Mouse (Mus musculus): ENCODE measurements around the gene Tmem151a. TPM values are rescaled to one million over a fixed set of nuclear protein-coding genes. Genes with fewer than 3 reads are reported as not detected.
A peak's percentile ranks its signal among the peaks of the same experiment; 100 is the strongest.

The Tmem151a gene
- polyA plus RNA-seq, 1 experiment from 2014 or later = 1.7 TPM

DNA sequence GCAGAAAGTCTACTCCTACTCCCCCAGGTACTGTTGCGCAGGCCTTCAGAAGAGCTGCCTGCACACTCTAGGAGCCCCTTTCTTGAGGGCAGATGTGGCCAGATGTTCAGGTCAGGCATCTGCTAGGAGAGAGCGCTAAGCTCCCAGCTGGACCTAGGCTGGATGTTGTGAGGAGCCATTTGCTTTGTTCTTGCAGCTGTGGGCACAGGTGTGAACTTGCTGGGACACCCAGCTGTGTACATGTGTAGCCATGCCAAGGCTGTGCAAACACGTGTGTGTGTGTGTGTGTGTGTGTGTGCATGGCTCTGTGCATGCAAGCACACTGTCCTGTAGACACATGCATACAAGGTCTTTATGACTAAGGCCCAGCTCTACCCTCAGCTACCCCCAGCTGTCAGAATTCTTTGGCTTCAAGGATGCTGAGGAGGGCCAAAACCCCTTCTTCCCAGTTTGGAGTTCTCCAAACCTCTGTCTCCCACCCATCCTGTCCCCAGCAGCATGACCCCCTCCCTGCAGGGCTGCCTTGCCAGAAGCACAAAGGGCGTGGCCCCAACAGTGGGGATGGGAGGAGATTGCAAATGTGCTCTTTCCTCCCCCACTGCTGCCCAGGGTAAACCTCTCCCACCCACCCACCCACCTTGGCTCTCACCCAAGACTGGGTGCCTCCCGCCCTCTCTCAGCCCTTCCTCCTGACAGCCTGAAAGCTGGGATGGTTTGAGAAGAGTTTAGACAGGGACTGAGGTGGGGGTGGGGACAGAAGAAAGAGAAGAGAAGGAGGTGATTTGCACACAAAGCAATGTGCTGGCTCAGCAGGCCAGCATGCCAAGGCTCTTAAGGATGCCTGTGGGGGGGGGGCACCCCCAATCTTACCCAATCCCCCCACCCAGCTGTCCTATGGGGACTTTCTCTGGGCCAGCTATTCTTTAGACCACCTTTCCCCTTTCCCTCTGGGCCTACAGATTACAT lies 24.7 kb downstream of the Tmem151a start:
- H3K4me2 ChIP-seq = no peak overlapping the region
- no peaks in the 10 kb centered on the region for H3K36me3 ChIP-seq (replicated peaks)
- H3K27me3 ChIP-seq = peaks cover 32% of the 10 kb centered on the region
- H3K9ac ChIP-seq = peak overlapping the region; percentile 21; the same call in 1 of the 2 replicates
- no peak overlapping the region for H3K4me3 ChIP-seq (replicated peaks)
- H3K4me1 ChIP-seq = peaks cover 39% of the 10 kb centered on the region
- no peaks in the 10 kb centered on the region for H3K9me3 ChIP-seq
- H3K27ac ChIP-seq = no peak overlapping the region
- WGBS = 40% methylated on average over 5 of the region's 5 CpGs
- no peak for ATAC-seq (ENCODE audit: low FRiP score)

DNA sequence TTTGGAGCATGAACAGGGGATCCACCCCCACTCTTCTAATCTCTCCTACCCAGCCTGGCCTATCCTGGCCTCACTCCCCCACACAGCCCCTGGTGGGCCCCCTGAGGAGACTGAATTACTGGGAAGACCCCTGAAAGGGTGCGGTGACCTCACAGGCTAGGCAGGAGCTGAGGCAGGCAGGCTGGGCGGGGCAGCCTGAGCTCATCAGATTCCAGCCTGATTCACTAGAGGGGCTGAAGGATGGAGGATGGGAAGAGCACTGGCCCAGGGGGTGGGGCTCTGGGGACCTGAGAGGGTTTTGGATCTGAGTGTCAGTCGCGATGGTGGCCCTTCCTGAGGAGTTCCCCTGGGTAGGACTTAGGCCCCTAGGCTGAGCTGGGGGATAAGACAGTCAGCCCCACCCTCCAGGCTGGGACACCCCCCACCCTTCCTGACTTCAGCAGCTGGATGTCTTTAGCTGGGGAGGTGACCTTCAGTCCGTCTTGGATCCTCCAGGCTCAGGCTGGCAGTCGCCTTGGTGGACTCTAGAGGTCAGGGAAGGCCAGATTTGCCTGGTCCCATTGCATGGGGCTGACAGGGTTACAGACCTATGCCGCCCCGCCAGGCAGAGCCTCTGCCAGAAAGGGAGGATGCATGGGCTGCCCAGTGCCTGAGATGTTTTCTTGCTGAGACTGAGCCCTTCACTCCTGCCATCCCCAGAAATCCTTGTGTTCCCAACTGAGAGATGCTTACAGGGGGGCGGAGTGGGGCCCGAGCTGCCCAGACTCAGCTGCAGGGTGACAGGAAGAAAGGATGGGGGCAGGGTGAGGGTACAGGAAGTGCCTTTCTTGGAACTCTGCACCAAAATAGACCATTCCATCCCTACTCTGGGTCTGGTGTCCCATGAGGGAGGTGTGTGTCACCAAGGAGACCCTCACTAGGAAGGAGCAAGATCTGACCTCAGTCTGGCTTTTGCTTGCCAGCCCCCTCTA lies 26.2 kb downstream of the Tmem151a start:
- H3K36me3 ChIP-seq (replicated peaks) = no peaks in the 10 kb centered on the region
- H3K4me3 ChIP-seq (replicated peaks) = no peak overlapping the region; the same call in 1 of the 2 replicates
- peaks cover 23% of the 10 kb centered on the region for H3K27me3 ChIP-seq
- H3K9me3 ChIP-seq = no peaks in the 10 kb centered on the region
- peaks cover 39% of the 10 kb centered on the region for H3K4me1 ChIP-seq
- H3K9ac ChIP-seq = peak overlapping the region; percentile 25; the same call in 1 of the 2 replicates
- H3K4me2 ChIP-seq = no peak overlapping the region
- 10% methylated on average over 10 of the region's 10 CpGs for WGBS
- H3K27ac ChIP-seq = no peak overlapping the region
- ATAC-seq (ENCODE audit: low FRiP score) = no peak

DNA sequence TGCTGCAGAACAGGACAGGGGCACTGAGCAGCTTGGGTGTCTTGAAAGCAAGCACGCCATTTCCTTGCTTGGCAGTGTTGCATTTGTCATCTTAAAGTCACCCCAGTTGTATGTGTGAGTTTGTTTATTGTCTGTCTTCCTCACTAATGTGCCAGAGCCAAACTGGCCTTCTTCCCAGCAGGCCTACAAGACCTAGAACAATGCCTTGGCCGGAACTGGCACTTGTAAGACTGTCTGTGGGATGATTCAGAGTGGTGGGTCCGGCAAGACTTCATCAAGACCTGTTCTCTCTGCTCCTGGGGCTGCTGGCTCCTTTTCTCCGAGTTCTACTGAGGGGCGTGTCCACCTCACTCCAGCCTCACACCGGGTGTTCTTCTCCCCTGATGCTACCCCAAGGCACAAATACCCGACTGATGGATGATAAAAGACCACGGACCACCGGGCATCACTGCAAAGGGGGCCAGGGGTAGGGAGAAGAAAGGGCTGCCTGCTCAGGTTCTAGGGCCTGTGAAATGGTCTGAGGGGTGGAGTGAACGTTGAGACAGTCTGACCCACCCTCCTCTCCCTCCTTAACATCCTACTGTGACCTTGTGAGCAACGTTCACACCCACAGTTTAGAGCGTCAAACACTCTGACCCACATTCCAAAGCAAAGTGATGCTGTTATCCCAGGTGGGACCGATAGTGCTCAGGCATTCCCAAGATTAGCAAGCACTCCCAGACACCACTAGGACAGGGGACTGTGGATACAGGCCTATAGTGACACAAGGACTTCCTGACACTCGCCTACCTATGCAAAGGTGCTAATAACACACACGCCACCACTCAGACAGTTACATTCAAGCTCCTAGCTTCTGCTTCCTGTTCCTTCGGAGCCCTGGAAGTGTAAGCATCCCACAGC lies 27.2 kb downstream of the Tmem151a start:
- Histone ChIP-seq H3K9me3 (no peaks in the 10 kb centered on the region), H3K27ac (no peak overlapping the region), H3K4me1 (peaks cover 39% of the 10 kb centered on the region)

DNA sequence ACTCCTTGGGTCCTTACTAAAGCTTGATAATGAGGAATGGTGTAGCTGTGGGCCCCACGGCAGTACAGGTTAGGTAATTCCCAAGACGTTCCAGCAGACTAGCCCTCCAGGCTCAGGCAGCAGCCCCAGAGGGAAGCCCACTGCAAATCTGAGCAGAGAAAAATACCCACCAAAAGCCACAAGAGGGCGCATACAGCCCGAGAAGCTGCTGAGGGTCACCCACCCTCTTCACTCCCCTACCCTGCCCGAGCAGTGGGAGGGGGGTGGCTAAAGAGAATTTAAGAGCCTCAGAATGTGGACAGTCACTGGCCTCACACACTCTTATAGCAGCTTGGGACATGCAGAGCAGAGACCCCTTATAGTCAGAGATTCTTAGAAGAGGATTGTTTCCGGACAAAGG lies 29.1 kb downstream of the Tmem151a start:
- H3K4me3 ChIP-seq (replicated peaks) = no peak overlapping the region
- no peaks in the 10 kb centered on the region for H3K9me3 ChIP-seq
- H3K27me3 ChIP-seq = peaks cover 46% of the 10 kb centered on the region
- no peak overlapping the region for H3K27ac ChIP-seq
- H3K36me3 ChIP-seq (replicated peaks) = no peaks in the 10 kb centered on the region
- H3K4me1 ChIP-seq = peaks cover 42% of the 10 kb centered on the region
- peak; percentile 61 for ATAC-seq (ENCODE audit: low FRiP score)
- H3K9ac ChIP-seq = no peak overlapping the region
- WGBS = 7% methylated on average over 6 of the region's 6 CpGs
- no peak overlapping the region for H3K4me2 ChIP-seq

More for the DNA sequence above, 27.2 kb downstream of the Tmem151a start:
- WGBS = 24% methylated on average over 16 of the region's 16 CpGs
- Histone ChIP-seq H3K4me3 (replicated peaks) (no peak overlapping the region), H3K9ac (0 out of 2 replicates have a peak overlapping the region, but pooled peaks have one; percentile 25), H3K4me2 (no peak overlapping the region), H3K27me3 (peaks cover 33% of the 10 kb centered on the region), H3K36me3 (replicated peaks) (no peaks in the 10 kb centered on the region)
- ATAC-seq (ENCODE audit: low FRiP score) = no peak

DNA sequence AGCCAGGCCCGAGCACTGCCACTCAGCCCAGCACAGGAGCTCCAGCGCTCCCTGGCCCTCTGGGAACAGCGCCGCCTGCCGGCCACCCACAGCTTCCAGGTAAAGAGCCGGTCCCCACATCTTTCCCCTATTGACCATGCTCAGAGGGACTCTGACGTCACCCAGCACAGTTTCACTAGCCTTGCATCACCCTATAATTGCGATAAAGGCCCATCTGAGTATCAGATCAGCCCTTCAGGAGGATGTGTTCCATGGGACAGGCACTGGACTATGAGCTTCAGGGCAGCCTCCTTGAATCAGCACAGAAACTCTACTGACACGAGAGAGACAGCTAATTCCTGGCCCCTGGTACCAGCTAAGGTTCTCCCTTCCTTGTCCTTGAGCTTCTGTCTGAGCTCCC lies 31.4 kb downstream of the Tmem151a start:
- Histone ChIP-seq H3K9me3 (no peaks in the 10 kb centered on the region), H3K9ac (no peak overlapping the region), H3K4me2 (no peak overlapping the region), H3K27me3 (peaks cover 61% of the 10 kb centered on the region), H3K4me3 (replicated peaks) (no peak overlapping the region), H3K36me3 (replicated peaks) (peaks cover 9% of the 10 kb centered on the region), H3K27ac (no peak overlapping the region), H3K4me1 (peaks cover 40% of the 10 kb centered on the region)
- 23% methylated on average over 9 of the region's 9 CpGs for WGBS
- ATAC-seq (ENCODE audit: low FRiP score) = no peak

DNA sequence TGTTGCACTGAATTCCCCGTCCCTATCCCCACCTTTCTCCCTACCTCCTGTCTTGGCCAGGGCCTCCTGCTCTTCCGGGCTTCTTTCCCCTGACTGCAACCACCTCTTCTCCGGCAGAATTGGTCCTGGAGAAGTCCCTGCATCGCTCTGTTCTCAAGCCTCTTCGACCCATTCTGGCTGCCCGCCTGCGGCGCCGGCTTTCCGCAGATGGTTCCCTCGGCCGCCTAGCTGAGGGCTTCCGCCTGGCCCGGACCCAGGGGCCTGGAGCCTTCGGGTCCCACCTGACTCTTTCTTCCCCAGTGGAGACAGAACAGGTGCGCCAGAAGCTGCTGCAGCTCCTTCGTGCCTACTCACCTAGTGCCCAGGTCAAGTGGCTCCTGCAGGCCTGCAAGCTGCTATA lies 32.5 kb downstream of the Tmem151a start:
- Histone ChIP-seq H3K36me3 (replicated peaks) (peaks cover 19% of the 10 kb centered on the region), H3K4me3 (replicated peaks) (no peak overlapping the region), H3K4me2 (no peak overlapping the region), H3K4me1 (peaks cover 30% of the 10 kb centered on the region), H3K27ac (no peak overlapping the region), H3K9ac (no peak overlapping the region), H3K27me3 (peaks cover 55% of the 10 kb centered on the region), H3K9me3 (no peaks in the 10 kb centered on the region)
- no peak for ATAC-seq (ENCODE audit: low FRiP score)
- 63% methylated on average over 17 of the region's 17 CpGs for WGBS

DNA sequence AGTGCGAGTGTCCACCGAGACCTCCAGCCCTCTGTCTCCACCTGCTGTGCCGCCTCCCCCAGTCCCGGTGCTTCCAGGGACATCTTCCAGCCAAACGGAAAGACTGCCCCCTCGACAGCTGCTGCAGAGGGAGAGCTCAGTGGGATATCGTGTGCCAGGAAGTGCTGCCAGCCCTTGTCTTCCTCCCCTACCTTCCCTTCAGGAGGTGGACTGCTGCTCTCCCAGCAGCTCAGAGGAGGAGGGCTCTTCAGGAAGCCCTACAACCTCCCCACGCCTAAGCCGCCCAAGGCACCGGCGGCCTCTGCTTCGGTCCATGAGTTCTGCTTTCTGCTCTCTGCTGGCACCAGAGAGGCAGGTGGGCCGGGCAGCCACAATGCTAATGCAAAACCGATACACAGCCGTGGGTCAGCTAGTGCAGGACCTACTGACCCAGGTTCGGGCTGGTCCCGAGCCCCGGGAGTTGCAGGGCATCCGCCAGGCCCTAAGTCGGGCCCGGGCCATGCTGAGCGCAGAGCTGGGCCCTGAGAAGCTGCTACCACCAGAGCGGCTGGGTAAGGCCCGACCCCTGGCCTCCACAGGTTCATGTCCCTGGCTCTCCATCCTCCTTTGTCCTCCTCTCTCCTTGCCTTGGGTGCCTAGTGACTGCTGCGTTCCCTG lies 33.0 kb downstream of the Tmem151a start:
- Histone ChIP-seq H3K4me3 (replicated peaks) (no peak overlapping the region; the same call in 1 of the 2 replicates), H3K4me1 (peaks cover 29% of the 10 kb centered on the region), H3K9ac (no peak overlapping the region), H3K36me3 (replicated peaks) (peaks cover 24% of the 10 kb centered on the region), H3K27me3 (peaks cover 51% of the 10 kb centered on the region), H3K9me3 (no peaks in the 10 kb centered on the region), H3K4me2 (no peak overlapping the region), H3K27ac (no peak overlapping the region)
- ATAC-seq (ENCODE audit: low FRiP score) = no peak
- 36% methylated on average over 25 of the region's 25 CpGs for WGBS

DNA sequence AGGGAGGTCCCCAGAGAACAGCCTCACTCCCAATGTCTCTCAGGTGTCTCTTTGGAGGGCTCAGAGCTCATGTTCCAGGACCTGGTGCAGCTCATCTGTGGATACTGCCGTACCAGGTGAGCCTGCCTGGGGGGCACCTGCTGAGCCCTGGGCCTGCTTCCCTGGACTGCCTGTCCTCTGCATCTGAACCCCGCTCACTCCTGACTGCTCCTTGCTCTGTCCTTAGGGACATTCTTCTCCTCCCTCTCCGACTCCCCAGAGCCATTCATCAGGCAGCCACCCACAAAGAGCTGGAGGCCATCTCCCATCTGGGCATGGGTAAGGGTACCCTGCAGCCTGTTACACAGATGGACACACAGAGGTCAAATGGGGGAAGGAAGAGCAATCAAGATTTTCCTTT lies 33.8 kb downstream of the Tmem151a start:
- Histone ChIP-seq H3K27ac (no peak overlapping the region), H3K36me3 (replicated peaks) (peaks cover 32% of the 10 kb centered on the region), H3K27me3 (peaks cover 48% of the 10 kb centered on the region), H3K9ac (no peak overlapping the region), H3K9me3 (no peaks in the 10 kb centered on the region), H3K4me1 (peaks cover 27% of the 10 kb centered on the region), H3K4me3 (replicated peaks) (no peak overlapping the region), H3K4me2 (no peak overlapping the region)
- 33% methylated on average over 3 of the region's 3 CpGs for WGBS
- ATAC-seq (ENCODE audit: low FRiP score) = no peak

DNA sequence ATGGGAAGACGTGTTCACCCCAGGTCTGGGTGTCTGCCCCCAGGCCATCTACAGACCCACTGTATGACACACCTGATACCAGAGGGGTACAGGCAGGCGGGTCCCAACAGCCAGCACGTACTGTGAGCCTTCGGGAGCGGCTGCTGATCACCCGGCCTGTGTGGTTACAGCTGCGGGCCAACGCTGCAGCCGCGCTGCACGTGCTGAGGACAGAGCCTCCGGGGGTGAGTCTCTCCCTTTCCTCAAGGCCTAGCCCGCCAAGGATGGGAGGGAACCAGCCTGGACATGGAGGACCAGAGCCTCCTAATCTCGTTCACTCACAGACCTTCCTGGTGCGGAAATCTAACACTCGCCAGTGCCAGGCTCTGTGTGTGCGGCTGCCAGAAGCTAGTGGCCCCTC lies 34.3 kb downstream of the Tmem151a start:
- Histone ChIP-seq H3K4me1 (peaks cover 22% of the 10 kb centered on the region), H3K9me3 (no peaks in the 10 kb centered on the region), H3K9ac (no peak overlapping the region), H3K27me3 (peaks cover 48% of the 10 kb centered on the region), H3K4me3 (replicated peaks) (0 out of 2 replicates have a peak overlapping the region, but pooled peaks have one; percentile 15), H3K4me2 (peak overlapping the region; percentile 8; the same call in 1 of the 2 replicates), H3K27ac (no peak overlapping the region), H3K36me3 (replicated peaks) (peaks cover 35% of the 10 kb centered on the region)
- WGBS = 6% methylated on average over 17 of the region's 17 CpGs
- ATAC-seq (ENCODE audit: low FRiP score) = no peak

DNA sequence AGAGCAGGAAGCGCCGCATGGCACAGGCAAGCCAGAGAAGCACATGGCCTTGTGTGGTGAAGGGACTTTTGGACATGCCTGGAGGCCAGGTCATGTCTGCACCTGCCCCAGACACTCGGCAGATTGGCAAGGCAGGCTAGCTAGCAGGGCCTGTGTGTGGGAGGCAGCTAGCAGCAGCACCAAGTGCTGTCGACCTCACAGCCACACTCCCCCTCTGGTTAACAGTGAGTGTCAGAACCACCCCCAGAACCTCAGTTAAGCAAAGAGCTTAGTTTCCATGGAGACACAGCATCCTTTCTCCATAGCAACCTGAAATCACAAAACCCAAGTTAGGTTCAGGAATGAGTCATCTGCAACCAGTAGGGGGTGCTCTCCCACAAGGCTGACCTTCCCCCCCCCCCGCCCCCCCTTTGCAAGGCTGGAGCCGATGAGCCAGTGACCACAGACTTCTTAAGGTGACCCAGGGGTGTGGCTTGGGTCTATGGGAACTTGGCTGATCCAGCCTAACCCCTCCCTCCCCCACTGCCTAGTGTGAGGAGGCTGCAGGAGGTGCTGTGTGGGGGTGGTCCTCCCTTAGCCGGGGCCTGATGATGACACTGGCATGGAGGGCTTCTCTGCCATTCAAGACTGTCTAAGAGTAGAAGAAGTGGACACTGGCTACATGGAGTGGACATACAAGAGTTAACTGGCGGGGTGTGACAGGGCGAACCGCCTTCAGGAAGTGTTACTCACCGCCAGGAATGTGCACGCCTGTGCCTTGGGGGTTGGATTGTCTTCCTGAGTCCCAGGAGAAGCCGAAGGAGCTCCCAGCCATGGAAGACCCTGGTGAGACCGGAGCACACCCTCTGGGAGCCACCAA lies 35.1 kb downstream of the Tmem151a start, which contains the start of gene Rin1:
Gene Rin1, plus strand, starts transcription at position 435 of the 859 bp plus-strand sequence.
- Histone ChIP-seq H3K9me3 (no peaks in the 10 kb centered on the region), H3K27ac (peak within 1 kb of the TSS; percentile 21; the same call in 1 of the 2 replicates), H3K36me3 (replicated peaks) (peaks cover 43% of the 10 kb centered on the region), H3K4me3 (replicated peaks) (peak within 1 kb of the TSS; percentile 15; the same call in 1 of the 2 replicates), H3K9ac (0 out of 2 replicates have a peak within 1 kb of the TSS, but pooled peaks have one; percentile 22), H3K4me1 (peaks cover 22% of the 10 kb centered on the region), H3K27me3 (peaks cover 48% of the 10 kb centered on the region), H3K4me2 (peak within 1 kb of the TSS; percentile 8; the same call in 1 of the 2 replicates)
- 19% methylated on average over 14 of the region's 14 CpGs for WGBS
- ATAC-seq (ENCODE audit: low FRiP score) = peak; percentile 50; the same call in 1 of the 2 replicates

Data from forebrain, embryonic 12.5 days (tissue).